Mouse (Mus musculus) lung, adult 2 months (tissue): ENCODE data around the gene Asdurf.
"Not testable (repeated sequence)": the region's sequence is repeated elsewhere in the genome, so short reads cannot be mapped to it uniquely, and the experiment has no call there.

Experiments used
- CTCF ChIP-seq: fragments of 200-500 bp; IDR thresholded peaks from 2 replicates; pipeline ENCODE4 v1.5.1; 2011; ENCODE audit warnings: mild to moderate bottlenecking, low read length, control low read depth; ENCODE audit not compliant: insufficient read depth
- POLR2A ChIP-seq: fragments of 200-500 bp; IDR thresholded peaks from 2 replicates; pipeline ENCODE4 v1.6.1; 2011; ENCODE audit warnings: low read depth, mild to moderate bottlenecking, control low read depth, low read length, borderline replicate concordance; ENCODE audit errors: extremely low read depth

DNA sequence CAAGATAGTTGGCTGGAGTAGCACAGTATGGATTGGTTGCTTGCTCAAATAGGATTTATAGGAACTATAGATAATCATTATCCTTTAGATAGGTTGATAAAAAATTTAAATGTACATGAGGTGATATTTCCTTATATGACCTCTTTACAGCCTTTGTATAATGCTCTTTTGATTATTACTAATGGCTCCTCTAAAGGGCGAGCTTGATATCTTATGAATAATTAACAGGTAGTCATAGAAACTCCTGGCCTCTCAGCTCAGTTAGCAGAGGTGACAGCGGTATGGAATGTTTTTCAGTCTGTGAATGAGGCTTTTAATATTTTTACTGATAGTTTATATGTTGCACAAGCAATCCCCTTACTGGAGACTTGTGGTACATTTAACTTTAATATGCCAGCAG is 23.5 kb upstream of the Asdurf start:
- TF ChIP-seq CTCF, POLR2A: not testable (repeated sequence)
